Mouse (Mus musculus): ENCODE measurements at regions not wholly inside any gene's neighbourhood (a gene's known extent, or its start where the extent isn't known, plus 50 kb on each side); places are given as distances from the start of the nearest gene placed in this dataset.

GRCm38 (mm10) chr6:67114753-67115152 lies 77.5 kb upstream of the Gadd45a start:
- DNase-seq (ENCODE audit: low read depth, low spot score): no peak

GRCm38 (mm10) chr6:67113686-67114278 lies 76.5 kb upstream of the Gadd45a start:
- DNase-seq (ENCODE audit: low read depth, low spot score): no peak

- no peak for DNase-seq (ENCODE audit: low read depth, low spot score)
Observed at GRCm38 (mm10) chr6:67113261-67113660, 76.0 kb upstream of the Gadd45a start.

- no peak for DNase-seq (ENCODE audit: low read depth, low spot score)
Observed at GRCm38 (mm10) chr6:67112311-67112710, 75.1 kb upstream of the Gadd45a start.

GRCm38 (mm10) chr6:67111581-67111980 lies 74.3 kb upstream of the Gadd45a start:
- DNase-seq (ENCODE audit: low read depth, low spot score): no peak

GRCm38 (mm10) chr6:67110391-67110790 lies 73.1 kb upstream of the Gadd45a start:
- no peak for DNase-seq (ENCODE audit: low read depth, low spot score)

GRCm38 (mm10) chr6:67109774-67110173 lies 72.5 kb upstream of the Gadd45a start:
- no peak for DNase-seq (ENCODE audit: low read depth, low spot score)

- DNase-seq (ENCODE audit: low read depth, low spot score): no peak
Observed at GRCm38 (mm10) chr6:67107517-67107916, 70.3 kb upstream of the Gadd45a start.

GRCm38 (mm10) chr6:67106493-67106892 lies 69.2 kb upstream of the Gadd45a start:
- no peak for DNase-seq (ENCODE audit: low read depth, low spot score)

- DNase-seq (ENCODE audit: low read depth, low spot score): no peak
Observed at GRCm38 (mm10) chr6:67105386-67105785, 68.1 kb upstream of the Gadd45a start.

- DNase-seq (ENCODE audit: low read depth, low spot score): no peak
Observed at GRCm38 (mm10) chr6:67104205-67104604, 66.9 kb upstream of the Gadd45a start.

- no peak for DNase-seq (ENCODE audit: low read depth, low spot score)
Observed at GRCm38 (mm10) chr6:67102541-67103134, 65.4 kb upstream of the Gadd45a start.

- DNase-seq (ENCODE audit: low read depth, low spot score): no peak
Observed at GRCm38 (mm10) chr6:67102014-67102413, 64.8 kb upstream of the Gadd45a start.

GRCm38 (mm10) chr6:67094426-67094825 lies 57.2 kb upstream of the Gadd45a start:
- DNase-seq (ENCODE audit: low read depth, low spot score): no peak

GRCm38 (mm10) chr6:67093128-67093527 lies 55.9 kb upstream of the Gadd45a start:
- no peak for DNase-seq (ENCODE audit: low read depth, low spot score)

- DNase-seq (ENCODE audit: low read depth, low spot score): no peak
Observed at GRCm38 (mm10) chr6:67090150-67090549, 52.9 kb upstream of the Gadd45a start.

GRCm38 (mm10) chr6:67089530-67090140 lies 52.4 kb upstream of the Gadd45a start:
- DNase-seq (ENCODE audit: low read depth, low spot score): no peak

- no peak for DNase-seq (ENCODE audit: low read depth, low spot score)
Observed at GRCm38 (mm10) chr6:67088741-67089455, 51.6 kb upstream of the Gadd45a start.

- DNase-seq (ENCODE audit: low read depth, low spot score): no peak
Observed at GRCm38 (mm10) chr6:67087837-67088440, 50.7 kb upstream of the Gadd45a start.

- no peak for DNase-seq (ENCODE audit: low read depth, low spot score)
Observed at GRCm38 (mm10) chr6:67087393-67087792, 50.1 kb upstream of the Gadd45a start.
